Mouse (Mus musculus) forebrain, embryonic 14.5 days (tissue): ENCODE data around the gene Bcar3. TPM values are rescaled to one million over a fixed set of nuclear protein-coding genes. Genes with fewer than 3 reads are reported as not detected.
"Not testable (repeated sequence)": the region's sequence is repeated elsewhere in the genome, so short reads cannot be mapped to it uniquely, and the experiment has no call there.

ENCODE experiments used
- ATAC-seq: fragments of 200-750 bp; cut with Nextera tagmentation; 2 replicates; pipeline ENCODE4 v1.8.0; 2017; ENCODE audit warnings: mild to moderate bottlenecking, moderate library complexity
- DNase-seq: peaks from one replicate; pipeline ENCODE4 v3.0.0-alpha.2; 2015; ENCODE audit warnings: low spot score
- H3K27ac ChIP-seq: fragments of 300-500 bp; sonication (generic); 2 replicates; pipeline ENCODE4 v1.5.1; 2014; ENCODE audit warnings: low read depth, mild to moderate bottlenecking, control low read depth, low read length, moderate library complexity
- H3K27me3 ChIP-seq: fragments of 300-500 bp; sonication (generic); replicated peaks from 2 replicates; pipeline ENCODE4 v1.6.1; 2014; ENCODE audit warnings: low read length, control low read depth, mixed read lengths; ENCODE audit not compliant: control insufficient read depth, insufficient read depth
- H3K36me3 ChIP-seq: fragments of 300-500 bp; sonication (generic); 2 replicates; pipeline ENCODE4 v1.6.1; 2014; ENCODE audit warnings: low read length, control low read depth; ENCODE audit not compliant: control insufficient read depth, insufficient read depth
- H3K4me1 ChIP-seq: fragments of 300-500 bp; sonication (generic); 2 replicates; pipeline ENCODE4 v1.6.1; 2014; ENCODE audit warnings: antibody characterized with exemption, low read length, control low read depth; ENCODE audit not compliant: control insufficient read depth, insufficient read depth
- H3K4me2 ChIP-seq: fragments of 300-500 bp; sonication (generic); 2 replicates; pipeline ENCODE4 v1.6.1; 2014; ENCODE audit warnings: mild to moderate bottlenecking, control low read depth, low read length
- H3K4me3 ChIP-seq: fragments of 300-500 bp; sonication (generic); 2 replicates; pipeline ENCODE4 v1.5.1; 2014; ENCODE audit warnings: low read depth, low read length, control low read depth
- H3K9ac ChIP-seq: fragments of 300-500 bp; sonication (generic); 2 replicates; pipeline ENCODE4 v1.6.1; 2014; ENCODE audit warnings: mild to moderate bottlenecking, low read length, control low read depth, moderate library complexity
- H3K9me3 ChIP-seq: fragments of 300-500 bp; sonication (generic); replicated peaks from 2 replicates; pipeline ENCODE4 v1.6.1; 2016; ENCODE audit warnings: low read length, control low read depth, mixed read lengths; ENCODE audit not compliant: control insufficient read depth
- WGBS: fragments of 180-500 bp; shearing (Covaris S2); extraction: QIAGEN DNeasy Blood & Tissue Kit; methylation state at CpG from one replicate; pipeline ENCODE4 v1.1.7; 2014; 5-methylcytosine and 5-hydroxymethylcytosine counted together
- polyA plus RNA-seq: library from polyadenylated mRNA; unstranded; fragments of >200 nt; fragmentation: Nextera tagmentation; extraction: Ambion mirVana; gene quantifications from 2 replicates; pipeline ENCODE4 v1.2.1, GENCODE M21; 2014

The Bcar3 gene
- polyA plus RNA-seq, 1 experiment from 2014 or later = 4.2 TPM

DNA sequence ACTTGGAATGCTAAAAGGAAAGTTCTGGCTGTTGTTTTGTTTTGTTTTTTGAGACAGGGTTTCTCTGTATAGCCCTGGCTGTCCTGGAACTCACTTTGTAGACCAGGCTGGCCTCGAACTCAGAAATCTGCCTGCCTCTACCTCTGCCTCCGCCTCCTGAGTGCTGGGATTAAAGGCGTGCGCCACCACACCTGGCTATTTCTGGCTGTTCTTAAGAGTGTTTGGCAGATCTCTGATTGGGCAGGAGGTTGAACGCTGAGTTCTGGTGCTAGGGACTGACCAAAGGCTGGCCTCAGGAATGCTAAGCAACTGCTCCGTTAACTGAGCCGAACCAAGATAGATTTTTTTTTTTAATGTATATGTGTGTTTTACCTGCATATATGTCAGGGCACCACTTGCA, 39.9 kb upstream of the Bcar3 start:
- 86% methylated on average over 7 of the region's 7 CpGs for WGBS
- H3K27me3 ChIP-seq, H3K4me2 ChIP-seq, DNase-seq, H3K27ac ChIP-seq, ATAC-seq, H3K9ac ChIP-seq, H3K4me1 ChIP-seq, H3K4me3 ChIP-seq, H3K36me3 ChIP-seq, H3K9me3 ChIP-seq: not testable (repeated sequence)

DNA sequence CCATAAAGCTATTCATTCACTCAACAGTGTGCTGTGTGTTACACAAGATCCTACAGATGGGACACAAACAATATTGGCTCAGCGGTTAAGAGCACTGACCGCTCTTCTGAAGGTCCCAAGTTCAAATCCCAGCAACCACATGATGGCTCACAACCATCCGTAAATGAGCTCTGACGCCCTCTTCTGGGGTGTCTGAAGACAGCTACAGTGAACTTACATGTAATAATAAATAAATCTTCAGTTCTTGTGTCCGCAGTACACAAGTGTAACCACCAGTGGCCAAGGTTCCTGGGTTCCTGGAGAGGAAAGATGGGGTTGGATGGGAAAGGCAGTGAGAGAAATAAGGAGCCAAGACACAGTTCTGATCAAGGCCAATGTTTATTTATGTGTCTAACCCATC, 23.9 kb upstream of the Bcar3 start:
- DNase-seq = no peak
- no peak for ATAC-seq
- WGBS = 79% methylated on average over 5 of the region's 5 CpGs
- peaks cover 9% of the 10 kb centered on the region for H3K36me3 ChIP-seq
- no peak overlapping the region for H3K9ac ChIP-seq
- no peak overlapping the region for H3K4me2 ChIP-seq
- peaks cover 2% of the 10 kb centered on the region for H3K4me1 ChIP-seq
- H3K27ac ChIP-seq = no peak overlapping the region
- H3K27me3 ChIP-seq = no peaks in the 10 kb centered on the region
- no peak overlapping the region for H3K4me3 ChIP-seq
- H3K9me3 ChIP-seq = no peaks in the 10 kb centered on the region

DNA sequence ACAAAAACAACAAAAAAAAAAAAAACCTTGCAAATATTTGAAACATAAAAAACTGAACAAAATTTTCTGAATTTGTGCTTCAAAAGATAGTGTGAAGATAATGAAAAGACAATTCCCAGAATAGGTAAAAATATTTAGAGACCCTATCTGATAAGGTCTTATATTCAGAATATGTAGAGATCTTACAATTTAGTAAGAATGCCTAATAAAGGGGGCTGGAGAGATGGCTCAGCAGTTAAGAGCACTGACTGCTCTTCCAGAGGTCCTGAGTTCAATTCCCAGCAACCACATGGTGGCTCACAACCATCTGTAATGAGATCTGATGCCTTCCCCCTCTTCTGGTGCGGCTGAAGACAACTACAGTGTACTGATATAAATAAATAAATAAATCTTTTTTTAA, 21.4 kb upstream of the Bcar3 start:
- not testable (repeated sequence) for H3K9ac ChIP-seq, H3K9me3 ChIP-seq, H3K4me2 ChIP-seq, H3K27me3 ChIP-seq, ATAC-seq, H3K27ac ChIP-seq, H3K4me3 ChIP-seq, DNase-seq
- Histone ChIP-seq H3K4me1 (peaks cover 15% of the 10 kb centered on the region), H3K36me3 (peaks cover 25% of the 10 kb centered on the region)
- WGBS = 92% methylated on average over 1 of the region's 1 CpGs

DNA sequence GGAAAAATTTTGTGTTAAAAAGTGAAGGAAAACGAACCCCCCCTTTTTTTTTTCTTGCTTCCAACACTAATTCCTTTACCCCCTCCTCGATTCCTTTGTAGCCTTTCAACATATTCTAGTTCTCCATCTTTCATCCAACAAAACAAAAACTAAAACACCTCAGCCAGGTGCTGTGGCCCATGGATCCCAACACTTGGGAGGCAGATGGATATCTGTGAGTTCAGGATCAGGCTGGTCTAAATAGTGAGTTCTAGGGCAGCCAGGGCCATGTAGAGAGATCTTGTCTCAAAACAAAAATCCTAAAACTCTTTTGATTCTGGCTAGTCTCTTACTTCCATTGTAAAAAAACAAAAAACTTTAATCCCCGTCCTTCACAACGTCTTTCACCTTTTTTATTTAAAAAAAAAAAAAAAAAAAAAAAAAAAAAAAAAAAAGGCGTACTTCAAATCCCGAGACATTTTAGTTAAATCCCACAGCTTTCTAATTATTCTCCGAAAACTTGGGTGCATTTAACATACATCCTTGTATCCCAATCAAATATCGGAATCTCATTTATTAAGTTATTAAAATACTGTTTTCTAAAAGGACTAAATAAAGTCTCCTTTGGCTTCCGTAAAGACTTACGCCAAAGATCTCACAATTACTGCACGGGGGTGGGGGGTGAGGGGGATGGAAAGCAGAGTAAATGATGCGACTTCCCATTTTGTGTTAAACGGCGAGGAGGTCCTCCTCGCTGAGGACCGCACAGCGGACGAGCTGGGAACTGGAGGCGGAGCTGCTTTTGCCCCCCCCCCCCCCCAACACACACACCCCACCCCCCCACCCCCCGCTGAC, 20.3 kb upstream of the Bcar3 start:
- peak overlapping the region; percentile 40 for H3K4me2 ChIP-seq
- 9% methylated on average over 20 of the region's 20 CpGs for WGBS
- H3K4me1 ChIP-seq = peaks cover 22% of the 10 kb centered on the region
- peak overlapping the region; percentile 84; the same call in 1 of the 2 replicates for H3K9ac ChIP-seq
- DNase-seq (no peak), ATAC-seq (no peak; the same call in 1 of the 2 replicates)
- no peaks in the 10 kb centered on the region for H3K9me3 ChIP-seq
- peaks cover 36% of the 10 kb centered on the region for H3K36me3 ChIP-seq
- peak overlapping the region; percentile 60; the same call in 1 of the 2 replicates for H3K27ac ChIP-seq
- peak overlapping the region; percentile 94 for H3K4me3 ChIP-seq
- H3K27me3 ChIP-seq = no peaks in the 10 kb centered on the region

DNA sequence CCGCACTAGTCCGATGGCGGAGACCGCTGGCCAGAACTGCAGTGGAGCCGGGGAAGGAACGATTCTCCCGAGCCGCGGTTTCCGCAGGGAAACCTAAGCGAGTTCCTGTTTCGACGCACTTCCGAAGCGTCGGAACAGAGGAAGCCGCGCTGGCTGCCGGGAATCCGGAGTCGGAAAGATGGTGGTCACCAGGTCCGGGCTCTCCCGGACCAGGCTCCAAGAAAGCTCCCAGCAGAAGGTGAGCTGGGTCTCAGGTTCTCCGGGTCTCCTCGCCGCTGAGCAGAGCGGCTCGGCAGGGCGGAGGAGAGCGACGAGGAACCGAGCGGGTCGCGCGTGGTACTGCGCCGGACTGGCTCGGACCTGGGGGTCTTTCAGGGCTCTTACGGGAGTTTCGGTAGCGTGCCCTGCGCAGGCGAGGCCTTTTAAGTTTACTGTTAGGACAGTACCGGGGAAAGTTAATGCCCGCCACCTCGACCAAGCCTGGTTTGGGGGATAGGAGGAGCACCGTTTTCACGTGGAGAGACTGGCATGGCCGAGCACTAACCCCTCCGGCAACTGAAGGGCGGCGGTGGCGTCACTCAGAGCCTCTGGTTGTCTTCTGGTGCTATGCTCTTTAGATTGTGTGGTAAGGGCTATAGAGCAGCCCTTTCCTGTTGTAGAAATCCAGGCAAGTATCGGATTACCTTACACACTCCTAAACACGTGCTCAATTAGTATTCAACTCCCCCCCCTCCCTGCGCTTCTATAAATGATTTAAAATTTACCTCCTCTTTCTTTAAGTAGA, 19.5 kb upstream of the Bcar3 start, which contains the start of gene Dnttip2:
Gene Dnttip2 (plus strand): TSS at position 148 of the 784 bp plus-strand sequence.
- peak within 1 kb of the TSS; percentile 60 for H3K27ac ChIP-seq

DNA sequence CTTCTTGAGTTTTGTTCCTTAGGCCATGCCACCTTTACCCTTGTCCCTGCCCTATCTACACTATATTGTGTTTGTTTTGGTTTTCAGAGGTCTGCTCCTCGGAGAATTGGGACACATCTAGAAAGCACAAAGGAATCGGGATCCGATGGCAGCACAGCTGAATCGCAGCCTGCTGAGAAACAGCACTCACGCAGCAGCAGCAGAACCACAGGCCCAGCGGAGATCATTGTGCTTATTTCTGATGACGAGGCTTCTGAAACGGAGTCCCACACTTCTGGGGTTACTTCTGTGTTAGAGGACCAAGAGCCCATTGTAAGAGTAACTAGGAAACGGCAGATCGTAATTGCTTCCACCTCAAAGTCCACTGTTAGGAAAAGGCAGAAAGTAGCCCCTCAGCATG, 18.8 kb upstream of the Bcar3 start:
- 68% methylated on average over 10 of the region's 10 CpGs for WGBS
- Histone ChIP-seq H3K36me3 (peaks cover 51% of the 10 kb centered on the region), H3K27ac (no peak overlapping the region), H3K9ac (peak overlapping the region; percentile 84; the same call in 1 of the 2 replicates), H3K9me3 (no peaks in the 10 kb centered on the region), H3K4me1 (peaks cover 22% of the 10 kb centered on the region), H3K4me2 (peak overlapping the region; percentile 81), H3K27me3 (no peaks in the 10 kb centered on the region), H3K4me3 (peak overlapping the region; percentile 94)
- DNase-seq = no peak
- ATAC-seq = no peak

More for the DNA sequence above, 19.5 kb upstream of the Bcar3 start, which contains the start of gene Dnttip2:
- under 1% methylated on average over 57 of the region's 57 CpGs for WGBS
- H3K4me1 ChIP-seq = peaks cover 22% of the 10 kb centered on the region
- ATAC-seq (peak; percentile 97), DNase-seq (peak; percentile 98)
- H3K36me3 ChIP-seq = peaks cover 44% of the 10 kb centered on the region
- H3K9me3 ChIP-seq = no peaks in the 10 kb centered on the region
- H3K4me2 ChIP-seq = peak within 1 kb of the TSS; percentile 81
- H3K27me3 ChIP-seq = no peaks in the 10 kb centered on the region
- peak within 1 kb of the TSS; percentile 84 for H3K9ac ChIP-seq
- peak within 1 kb of the TSS; percentile 94 for H3K4me3 ChIP-seq

DNA sequence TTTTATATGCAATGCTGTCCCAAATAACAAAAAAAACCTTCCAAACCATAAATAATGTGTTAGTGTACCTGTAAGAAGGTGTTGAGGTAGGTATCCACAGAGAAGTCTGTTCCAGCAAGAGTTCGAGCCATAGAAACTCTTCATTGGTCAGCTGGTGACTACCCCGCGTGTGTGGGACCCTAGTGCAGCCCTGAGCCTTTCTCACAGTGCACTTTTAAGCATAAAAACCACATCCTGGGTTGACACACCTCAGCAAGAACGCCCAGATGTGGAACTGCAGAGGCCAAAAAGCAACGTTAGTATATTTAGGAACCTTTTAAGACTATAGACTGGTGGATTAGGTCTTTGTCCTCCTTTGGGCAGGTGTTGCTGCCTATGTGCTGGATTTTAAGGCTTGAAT, 6.7 kb upstream of the Bcar3 start:
- Histone ChIP-seq H3K4me2 (no peak overlapping the region), H3K4me1 (peaks cover 3% of the 10 kb centered on the region; the same call in 1 of the 2 replicates), H3K9ac (no peak overlapping the region), H3K36me3 (peaks cover 37% of the 10 kb centered on the region), H3K4me3 (no peak overlapping the region), H3K27me3 (no peaks in the 10 kb centered on the region), H3K9me3 (no peaks in the 10 kb centered on the region), H3K27ac (no peak overlapping the region)
- ATAC-seq (no peak), DNase-seq (no peak)
- 80% methylated on average over 5 of the region's 5 CpGs for WGBS

DNA sequence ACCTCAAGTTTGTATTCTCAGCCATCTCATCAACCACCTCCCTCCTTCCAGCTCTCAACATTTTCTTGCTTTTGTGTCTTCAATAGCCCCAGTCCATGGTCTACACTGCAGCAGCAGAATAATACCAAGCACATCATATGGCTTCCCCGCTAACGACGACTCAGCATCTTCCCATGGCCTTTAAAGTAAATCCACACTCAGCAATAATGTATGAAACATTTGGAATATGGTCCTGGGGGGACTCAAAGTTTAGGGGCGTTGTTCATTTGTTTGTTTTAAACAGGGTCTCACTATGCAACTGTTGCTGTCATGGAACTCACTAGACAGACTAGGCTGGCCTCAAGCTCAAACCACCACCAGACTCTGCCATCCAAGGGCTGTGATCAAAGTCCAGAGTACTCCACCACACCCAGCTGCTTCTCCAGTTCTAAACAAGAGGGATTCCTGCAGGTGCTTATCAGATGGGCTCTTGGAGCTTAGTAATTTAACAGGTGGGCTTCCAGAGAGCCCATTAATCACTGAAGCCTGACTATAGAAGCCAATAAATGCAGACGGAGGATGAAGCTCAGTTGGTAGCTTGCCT, 5.2 kb upstream of the Bcar3 start:
- DNase-seq (no peak), ATAC-seq (no peak)
- Histone ChIP-seq H3K4me1 (peaks cover 7% of the 10 kb centered on the region; the same call in 1 of the 2 replicates), H3K27ac (no peak overlapping the region), H3K4me2 (no peak overlapping the region), H3K27me3 (no peaks in the 10 kb centered on the region), H3K9me3 (no peaks in the 10 kb centered on the region), H3K36me3 (peaks cover 22% of the 10 kb centered on the region), H3K4me3 (no peak overlapping the region), H3K9ac (no peak overlapping the region)
- WGBS = 84% methylated on average over 5 of the region's 5 CpGs
